Mouse (Mus musculus): ENCODE measurements around the gene Efhd2. TPM values are rescaled to one million over a fixed set of nuclear protein-coding genes. Genes with fewer than 3 reads are reported as not detected.

Efhd2 gene
- polyA plus RNA-seq (2014; fragmentation: Nextera tagmentation; extraction: Ambion mirVana), result 53.8 and 54.0 TPM in 2 replicates

GRCm38 (mm10) chr4:141874601-141875460 lies at the start of gene Efhd2:
Gene Efhd2 (minus strand): TSS chr4:141874920.
- H3K27me3 ChIP-seq (ENCODE audit: control insufficient read depth, insufficient read depth, low read length), result no peaks in the 10 kb centered on the region
- peaks cover 46% of the 10 kb centered on the region for H3K4me1 ChIP-seq (ENCODE audit: control insufficient read depth, insufficient read depth, low read length)
- WGBS, result under 1% methylated on average over 73 of the region's 73 CpGs
- peak; percentile 94 for DNase-seq
- 0 out of 2 replicates have a peak, but pooled peaks cover 4% of the 10 kb centered on the region for H3K36me3 ChIP-seq (ENCODE audit: control insufficient read depth, insufficient read depth, low read length)
- H3K27ac ChIP-seq (replicated peaks; ENCODE audit: low read depth, low read length), result peak within 1 kb of the TSS; percentile 75
- no peaks in the 10 kb centered on the region for H3K9me3 ChIP-seq (ENCODE audit: control insufficient read depth, low read length)
- peak within 1 kb of the TSS; percentile 83 for H3K9ac ChIP-seq (replicated peaks; ENCODE audit: low read length)
- ATAC-seq (ENCODE audit: low FRiP score, low TSS enrichment), result peak; percentile 86
- peak within 1 kb of the TSS; percentile 92 for H3K4me2 ChIP-seq (ENCODE audit: low read length)
- peak within 1 kb of the TSS; percentile 72 for H3K4me3 ChIP-seq (replicated peaks; ENCODE audit: low read depth, low read length)

DNA sequence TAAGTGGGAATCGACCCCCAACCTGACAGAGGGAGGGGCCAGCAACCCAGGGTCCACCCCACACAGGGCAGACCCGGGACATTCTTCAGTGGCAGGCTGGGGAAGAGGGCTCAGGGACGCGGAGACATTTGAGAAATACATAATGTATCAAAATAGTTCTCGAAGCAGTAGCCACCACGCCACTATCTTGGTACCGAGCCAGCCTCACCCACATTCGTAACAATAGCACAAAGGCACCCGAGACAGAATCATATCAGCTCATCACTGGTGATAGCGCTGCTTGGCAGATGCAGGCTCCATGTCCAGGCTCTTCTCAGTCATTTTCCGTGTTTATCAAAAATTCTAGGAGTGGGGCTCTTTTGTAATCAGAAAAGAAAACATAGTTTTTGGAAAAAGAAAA lies 49.2 kb upstream of the Efhd2 start:
- WGBS, result 85% methylated on average over 11 of the region's 11 CpGs
- Histone ChIP-seq H3K27me3 (ENCODE audit: control insufficient read depth, insufficient read depth, low read length) (no peaks in the 10 kb centered on the region), H3K36me3 (ENCODE audit: control insufficient read depth, insufficient read depth, low read length) (no peaks in the 10 kb centered on the region), H3K4me2 (ENCODE audit: low read length) (no peak overlapping the region), H3K27ac (replicated peaks; ENCODE audit: low read depth, low read length) (no peak overlapping the region), H3K4me3 (replicated peaks; ENCODE audit: low read depth, low read length) (no peak overlapping the region), H3K9ac (replicated peaks; ENCODE audit: low read length) (no peak overlapping the region), H3K4me1 (ENCODE audit: control insufficient read depth, insufficient read depth, low read length) (no peaks in the 10 kb centered on the region), H3K9me3 (ENCODE audit: control insufficient read depth, low read length) (no peaks in the 10 kb centered on the region)
- no peak for ATAC-seq (ENCODE audit: low FRiP score, low TSS enrichment)
- no peak for DNase-seq

DNA sequence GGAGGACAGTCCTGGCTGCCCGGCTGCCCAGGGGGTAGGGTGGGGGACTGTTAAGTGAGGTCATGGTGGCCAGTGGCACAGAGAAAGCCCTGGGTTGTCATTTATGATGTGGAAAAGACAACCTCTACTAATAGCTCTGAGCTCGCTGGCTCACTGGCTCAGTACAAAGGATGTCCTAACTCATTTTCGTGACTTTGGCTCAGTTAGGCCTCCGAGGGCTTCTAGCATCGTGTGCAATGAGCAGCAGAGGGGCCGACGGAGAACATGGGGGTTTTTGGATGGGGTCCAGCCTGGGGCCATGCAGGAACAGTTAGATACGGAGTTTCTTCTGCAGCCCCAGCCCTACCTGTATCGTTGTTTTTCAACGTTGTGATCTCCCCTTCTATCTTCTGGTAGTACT lies 45.7 kb upstream of the Efhd2 start:
- Histone ChIP-seq H3K4me1 (ENCODE audit: control insufficient read depth, insufficient read depth, low read length) (no peaks in the 10 kb centered on the region), H3K27me3 (ENCODE audit: control insufficient read depth, insufficient read depth, low read length) (no peaks in the 10 kb centered on the region), H3K9me3 (ENCODE audit: control insufficient read depth, low read length) (no peaks in the 10 kb centered on the region), H3K9ac (replicated peaks; ENCODE audit: low read length) (no peak overlapping the region), H3K36me3 (ENCODE audit: control insufficient read depth, insufficient read depth, low read length) (no peaks in the 10 kb centered on the region), H3K4me3 (replicated peaks; ENCODE audit: low read depth, low read length) (no peak overlapping the region), H3K4me2 (ENCODE audit: low read length) (no peak overlapping the region), H3K27ac (replicated peaks; ENCODE audit: low read depth, low read length) (no peak overlapping the region)
- DNase-seq, result no peak
- no peak for ATAC-seq (ENCODE audit: low FRiP score, low TSS enrichment)
- WGBS, result 88% methylated on average over 10 of the region's 10 CpGs

GRCm38 (mm10) chr4:141917735-141918419 lies 43.2 kb upstream of the Efhd2 start:
- Histone ChIP-seq H3K9me3 (ENCODE audit: control insufficient read depth, low read length) (no peaks in the 10 kb centered on the region), H3K4me2 (ENCODE audit: low read length) (no peak overlapping the region), H3K4me3 (replicated peaks; ENCODE audit: low read depth, low read length) (no peak overlapping the region), H3K27ac (replicated peaks; ENCODE audit: low read depth, low read length) (no peak overlapping the region), H3K4me1 (ENCODE audit: control insufficient read depth, insufficient read depth, low read length) (0 out of 2 replicates have a peak, but pooled peaks cover 3% of the 10 kb centered on the region), H3K9ac (replicated peaks; ENCODE audit: low read length) (no peak overlapping the region), H3K36me3 (ENCODE audit: control insufficient read depth, insufficient read depth, low read length) (no peaks in the 10 kb centered on the region), H3K27me3 (ENCODE audit: control insufficient read depth, insufficient read depth, low read length) (no peaks in the 10 kb centered on the region)
- DNase-seq (no peak), ATAC-seq (ENCODE audit: low FRiP score, low TSS enrichment) (no peak)
- WGBS, result 73% methylated on average over 7 of the region's 7 CpGs

DNA sequence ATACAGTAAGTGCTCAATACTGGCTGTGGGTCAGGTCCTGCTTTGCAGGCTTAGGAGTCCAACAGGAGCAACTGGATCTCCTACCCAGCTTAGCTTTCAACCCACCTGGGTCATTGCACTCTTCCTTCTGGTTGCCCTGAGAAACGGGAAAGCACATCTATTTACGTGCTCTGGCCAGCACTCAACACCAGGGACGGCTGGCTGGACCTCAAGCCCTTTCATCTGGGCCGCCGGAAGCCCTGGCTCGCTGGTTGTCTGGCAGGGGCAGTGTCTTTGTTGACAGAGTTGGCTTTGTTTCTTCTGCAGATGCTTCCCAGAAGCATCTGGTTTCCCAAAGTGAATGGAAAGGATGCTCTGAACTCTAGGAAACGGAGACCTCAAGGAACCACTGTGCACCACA lies 39.3 kb upstream of the Efhd2 start:
- Histone ChIP-seq H3K4me3 (replicated peaks; ENCODE audit: low read depth, low read length) (no peak overlapping the region), H3K27ac (replicated peaks; ENCODE audit: low read depth, low read length) (no peak overlapping the region), H3K27me3 (ENCODE audit: control insufficient read depth, insufficient read depth, low read length) (no peaks in the 10 kb centered on the region), H3K4me1 (ENCODE audit: control insufficient read depth, insufficient read depth, low read length) (0 out of 2 replicates have a peak, but pooled peaks cover 3% of the 10 kb centered on the region), H3K4me2 (ENCODE audit: low read length) (no peak overlapping the region), H3K9me3 (ENCODE audit: control insufficient read depth, low read length) (no peaks in the 10 kb centered on the region), H3K9ac (replicated peaks; ENCODE audit: low read length) (no peak overlapping the region), H3K36me3 (ENCODE audit: control insufficient read depth, insufficient read depth, low read length) (no peaks in the 10 kb centered on the region)
- DNase-seq (peak; percentile 39), ATAC-seq (ENCODE audit: low FRiP score, low TSS enrichment) (no peak)
- 36% methylated on average over 7 of the region's 7 CpGs for WGBS

- Histone ChIP-seq H3K4me2 (ENCODE audit: low read length) (no peak overlapping the region), H3K27ac (replicated peaks; ENCODE audit: low read depth, low read length) (no peak overlapping the region), H3K4me3 (replicated peaks; ENCODE audit: low read depth, low read length) (no peak overlapping the region), H3K4me1 (ENCODE audit: control insufficient read depth, insufficient read depth, low read length) (0 out of 2 replicates have a peak, but pooled peaks cover 3% of the 10 kb centered on the region), H3K9ac (replicated peaks; ENCODE audit: low read length) (no peak overlapping the region), H3K27me3 (ENCODE audit: control insufficient read depth, insufficient read depth, low read length) (no peaks in the 10 kb centered on the region), H3K9me3 (ENCODE audit: control insufficient read depth, low read length) (no peaks in the 10 kb centered on the region), H3K36me3 (ENCODE audit: control insufficient read depth, insufficient read depth, low read length) (no peaks in the 10 kb centered on the region)
- ATAC-seq (ENCODE audit: low FRiP score, low TSS enrichment), result no peak
- no peak for DNase-seq
- 83% methylated on average over 13 of the region's 13 CpGs for WGBS
These were observed 38.7 kb upstream of the Efhd2 start for GRCm38 (mm10) chr4:141913201-141913993.

GRCm38 (mm10) chr4:141904710-141905109 lies 30.0 kb upstream of the Efhd2 start:
- H3K36me3 ChIP-seq (ENCODE audit: control insufficient read depth, insufficient read depth, low read length), result no peaks in the 10 kb centered on the region
- ATAC-seq (ENCODE audit: low FRiP score, low TSS enrichment) (no peak), DNase-seq (no peak)
- H3K4me1 ChIP-seq (ENCODE audit: control insufficient read depth, insufficient read depth, low read length), result peaks cover 27% of the 10 kb centered on the region
- H3K4me2 ChIP-seq (ENCODE audit: low read length), result no peak overlapping the region
- H3K9me3 ChIP-seq (ENCODE audit: control insufficient read depth, low read length), result no peaks in the 10 kb centered on the region
- no peak overlapping the region for H3K9ac ChIP-seq (replicated peaks; ENCODE audit: low read length)
- no peak overlapping the region for H3K4me3 ChIP-seq (replicated peaks; ENCODE audit: low read depth, low read length)
- no peaks in the 10 kb centered on the region for H3K27me3 ChIP-seq (ENCODE audit: control insufficient read depth, insufficient read depth, low read length)
- no peak overlapping the region for H3K27ac ChIP-seq (replicated peaks; ENCODE audit: low read depth, low read length)
- 87% methylated on average over 9 of the region's 9 CpGs for WGBS

- H3K9me3 ChIP-seq (ENCODE audit: control insufficient read depth, low read length), result no peaks in the 10 kb centered on the region
- H3K4me1 ChIP-seq (ENCODE audit: control insufficient read depth, insufficient read depth, low read length), result peaks cover 45% of the 10 kb centered on the region
- DNase-seq, result no peak
- no peaks in the 10 kb centered on the region for H3K36me3 ChIP-seq (ENCODE audit: control insufficient read depth, insufficient read depth, low read length)
- H3K4me3 ChIP-seq (replicated peaks; ENCODE audit: low read depth, low read length), result no peak overlapping the region
- H3K4me2 ChIP-seq (ENCODE audit: low read length), result 0 out of 2 replicates have a peak overlapping the region, but pooled peaks have one; percentile 28
- H3K27me3 ChIP-seq (ENCODE audit: control insufficient read depth, insufficient read depth, low read length), result no peaks in the 10 kb centered on the region
- 34% methylated on average over 8 of the region's 8 CpGs for WGBS
- H3K27ac ChIP-seq (replicated peaks; ENCODE audit: low read depth, low read length), result peak overlapping the region; percentile 92
- H3K9ac ChIP-seq (replicated peaks; ENCODE audit: low read length), result no peak overlapping the region
- ATAC-seq (ENCODE audit: low FRiP score, low TSS enrichment), result no peak
These were observed 27.7 kb upstream of the Efhd2 start for GRCm38 (mm10) chr4:141902479-141902858.

Data from midbrain, embryonic 14.5 days (tissue).